8 mouse cellular contexts compared by ENCODE assay signal in genomic region chrX:103533306-103533705, GRCm38 (mm10).
A peak's percentile ranks its signal among the peaks of the same experiment; 100 is the strongest.
DNase-seq lines count a peak whose midpoint lies in the region; ATAC-seq and TF ChIP-seq lines count a peak whose summit lies in the region.

No protein-coding gene starts in this region.

- H3K4me1 ChIP-seq in heart, embryonic 12.5 days (replicated peaks) = peaks cover 9% of the 10 kb centered on the region; the same call in 1 of the 2 replicates
- peaks cover 13% of the 10 kb centered on the region for H3K4me1 ChIP-seq in limb, embryonic 12.5 days (replicated peaks)

- H3K27ac ChIP-seq in heart, embryonic 12.5 days (ENCODE audit: poor library complexity, severe bottlenecking) = no peak overlapping the region; the same call in 1 of the 2 replicates
- H3K27ac ChIP-seq in limb, embryonic 12.5 days = peak overlapping the region; percentile 86

- H3K9ac ChIP-seq in heart, embryonic 12.5 days = 0 out of 2 replicates have a peak overlapping the region, but pooled peaks have one; percentile 18
- H3K9ac ChIP-seq in limb, embryonic 12.5 days (replicated peaks) = no peak overlapping the region

- no peaks in the 10 kb centered on the region for H3K9me3 ChIP-seq in heart, embryonic 12.5 days (replicated peaks)
- no peaks in the 10 kb centered on the region for H3K9me3 ChIP-seq in limb, embryonic 12.5 days

- intact Hi-C loops in gastrocnemius, postnatal 14 days (cut with DNase I; ENCODE audit: low total_unique reads) = no loop called here

- no peaks in the 10 kb centered on the region for H3K27me3 ChIP-seq in heart, embryonic 12.5 days (replicated peaks)
- H3K27me3 ChIP-seq in limb, embryonic 12.5 days = no peaks in the 10 kb centered on the region

- ATAC-seq in heart, embryonic 12.5 days (ENCODE audit: insufficient number of reproducible peaks, low FRiP score) = no peak
- ATAC-seq in limb, embryonic 12.5 days (ENCODE audit: insufficient number of reproducible peaks, insufficient read depth, low FRiP score, low TSS enrichment, low read depth) = peak; percentile 73
- ATAC-seq in monocyte, adult 5-6 weeks (replicated peaks; ENCODE audit: insufficient number of reproducible peaks, low FRiP score, low TSS enrichment, poor library complexity, severe bottlenecking) = no peak

- 23% methylated on average over 11 of the region's 11 CpGs for WGBS in heart, embryonic 12.5 days
- WGBS in limb, embryonic 12.5 days = 3% methylated on average over 11 of the region's 11 CpGs

- DNase-seq in heart, adult 8-10 months (ENCODE audit: low spot score) = no peak
- peak; percentile 91 for DNase-seq in brain, embryonic 14.5 days (ENCODE audit: low read depth)
- peak; percentile 49 for DNase-seq in gastrocnemius, postnatal 14 days
- DNase-seq in right cerebral cortex, postnatal 36 days (ENCODE audit: low spot score in 2 of 2) = peak; percentile 10 to 30
- no peak for DNase-seq in spleen, postnatal 14 days (ENCODE audit: low spot score in 2 of 2)

- no peak for TF ChIP-seq CTCF in brain, embryonic 14.5 days (IDR thresholded peaks at IDR 0.05; ENCODE audit: borderline replicate concordance, extremely low read depth, insufficient read depth, insufficient read length)

- H3K4me2 ChIP-seq in heart, embryonic 12.5 days = no peak overlapping the region
- peak overlapping the region; percentile 30 for H3K4me2 ChIP-seq in limb, embryonic 12.5 days

- 0 out of 2 replicates have a peak, but pooled peaks have one; percentile 11 for TF ChIP-seq POLR2A in brain, embryonic 14.5 days (IDR thresholded peaks at IDR 0.05; ENCODE audit: borderline replicate concordance, extremely low read depth, insufficient read depth, insufficient read length, poor library complexity, severe bottlenecking)

- no peak overlapping the region for H3K4me3 ChIP-seq in heart, embryonic 12.5 days
- no peak overlapping the region for H3K4me3 ChIP-seq in limb, embryonic 12.5 days (replicated peaks)

- H3K36me3 ChIP-seq in heart, embryonic 12.5 days = no peaks in the 10 kb centered on the region
- no peaks in the 10 kb centered on the region for H3K36me3 ChIP-seq in limb, embryonic 12.5 days

Comparison
In these comparisons a context has a peak if more than half of its experiments do, and no peak if none do; other contexts are left out.
1. DNase-seq: peak in brain, embryonic 14.5 days (single experiment), gastrocnemius, postnatal 14 days (single experiment) and right cerebral cortex, postnatal 36 days (2 of 2); none in heart, adult 8-10 months (single experiment) and spleen, postnatal 14 days (0 of 2).